Mouse (Mus musculus) urinary bladder, adult 18-20 months (tissue): ENCODE measurements around the gene Tuba1c.
"Not testable (repeated sequence)": the region's sequence is repeated elsewhere in the genome, so short reads cannot be mapped to it uniquely, and the experiment has no call there.

Experiments
- DNase-seq, 2 experiments: peaks; one replicate each; pipeline ENCODE4 v3.0.0; 2022; ENCODE audit warnings: low spot score in 2 of 2, mixed read lengths in 2 of 2

Tuba1c gene

DNA sequence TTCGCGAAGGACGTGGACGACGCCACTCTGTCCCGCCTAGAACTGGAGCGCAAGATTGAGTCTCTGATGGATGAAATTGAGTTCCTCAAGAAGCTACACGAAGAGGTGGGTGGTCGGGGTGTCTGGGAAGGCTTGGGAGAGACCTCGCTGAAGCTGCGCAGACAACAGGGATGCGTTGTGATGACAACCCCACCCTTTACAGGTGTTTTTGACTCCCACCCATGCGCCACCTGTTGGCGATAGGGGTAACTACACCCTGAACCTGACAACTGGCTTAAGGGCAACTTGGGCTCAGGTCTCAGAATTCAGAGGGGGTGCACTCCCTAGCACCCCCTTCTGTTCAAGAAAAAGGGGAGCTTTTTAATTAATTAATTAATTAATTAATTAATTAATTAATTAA lies 26.6 kb downstream of the Tuba1c start:
- no peak for DNase-seq

- DNase-seq, result no peak
Measured at GRCm38 (mm10) chr15:99065557-99066165, 36.0 kb downstream of the Tuba1c start.

- no peak for DNase-seq
Measured at GRCm38 (mm10) chr15:99071988-99072387, 42.3 kb downstream of the Tuba1c start.

DNA sequence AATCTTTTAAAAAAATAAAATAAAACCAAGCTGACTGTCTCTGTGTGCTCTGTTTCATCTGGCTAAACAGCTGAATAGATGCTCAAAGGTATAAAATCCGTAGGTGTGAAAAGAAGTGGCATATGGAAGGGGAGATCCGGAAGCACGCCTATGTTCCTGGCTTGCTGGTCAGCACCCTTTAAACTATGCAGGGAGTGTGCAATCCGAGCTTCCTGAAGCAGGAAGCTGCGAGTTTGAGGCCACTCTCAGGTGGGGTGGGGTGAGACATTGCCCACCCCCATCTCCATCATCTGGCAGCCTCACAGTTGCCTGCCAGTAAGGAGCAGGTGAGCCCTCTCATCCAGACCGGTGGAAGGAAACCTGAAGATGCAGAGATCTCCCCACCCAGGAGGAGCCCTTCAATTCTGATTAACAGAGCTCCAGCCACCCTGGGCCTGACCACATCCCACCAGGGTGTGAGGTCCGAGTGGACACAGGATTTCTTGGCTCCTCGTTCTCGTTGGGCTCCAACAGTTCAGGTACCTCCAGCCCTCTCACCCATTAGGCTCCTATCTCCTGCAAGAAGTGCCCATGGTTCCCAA lies 44.4 kb downstream of the Tuba1c start, which contains the start of gene Troap:
Troap (plus strand) TSS at position 557 of the 581 bp plus-strand sequence.
- no peak for DNase-seq

GRCm38 (mm10) chr15:99074600-99075333 lies 45.1 kb downstream of the Tuba1c start:
- DNase-seq, result peak; percentile 94 to 96

- DNase-seq, result not testable (repeated sequence)
Measured at GRCm38 (mm10) chr15:99076011-99076410, 46.3 kb downstream of the Tuba1c start.

- no peak for DNase-seq
Measured at GRCm38 (mm10) chr15:99078181-99078910, 48.7 kb downstream of the Tuba1c start.

GRCm38 (mm10) chr15:99079804-99080203 lies 50.1 kb downstream of the Tuba1c start:
- no peak for DNase-seq

DNA sequence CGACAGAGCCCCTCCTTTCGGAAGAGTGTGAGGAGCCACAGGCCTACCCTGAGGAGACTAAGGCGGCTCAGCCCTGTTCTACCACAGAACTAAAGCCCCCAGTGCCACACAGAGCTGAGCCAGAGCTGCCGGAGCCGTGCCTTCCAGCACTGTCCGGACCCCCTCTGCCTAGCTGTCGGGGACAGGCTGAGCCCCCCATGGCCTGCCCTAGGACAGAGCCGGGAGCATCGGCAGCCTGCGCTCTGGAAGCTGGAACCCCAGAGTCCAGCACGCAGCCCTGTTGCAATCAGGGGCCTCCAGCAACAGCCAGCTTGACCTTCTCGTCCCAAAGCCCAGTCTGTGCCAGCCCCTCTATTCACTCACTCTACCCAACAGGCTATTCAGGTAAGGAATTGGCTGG lies 52.6 kb downstream of the Tuba1c start:
- DNase-seq, result no peak

GRCm38 (mm10) chr15:99082840-99083239 lies 53.1 kb downstream of the Tuba1c start:
- DNase-seq, result no peak

DNA sequence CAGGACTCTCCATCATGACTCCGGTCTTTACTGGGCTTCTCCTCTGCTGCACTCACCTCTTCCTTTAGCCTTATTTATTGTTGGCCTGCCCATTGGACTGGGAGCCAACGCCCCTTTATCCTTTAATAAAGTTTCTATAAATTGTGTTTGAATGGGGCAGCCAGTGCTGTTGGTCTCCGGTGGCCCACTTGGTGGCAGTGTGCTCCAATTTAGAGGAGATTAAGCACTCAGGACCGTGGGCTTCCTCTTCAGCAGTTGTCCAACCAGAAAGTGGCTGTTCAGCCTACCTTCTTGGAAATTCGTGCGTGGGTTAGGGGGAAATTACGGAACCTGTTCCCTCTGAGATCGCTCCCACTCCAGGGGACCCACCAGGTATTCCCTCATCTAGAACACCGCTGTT lies 53.6 kb downstream of the Tuba1c start:
- DNase-seq, result peak in 1 of 2 experiments; percentile 29

DNA sequence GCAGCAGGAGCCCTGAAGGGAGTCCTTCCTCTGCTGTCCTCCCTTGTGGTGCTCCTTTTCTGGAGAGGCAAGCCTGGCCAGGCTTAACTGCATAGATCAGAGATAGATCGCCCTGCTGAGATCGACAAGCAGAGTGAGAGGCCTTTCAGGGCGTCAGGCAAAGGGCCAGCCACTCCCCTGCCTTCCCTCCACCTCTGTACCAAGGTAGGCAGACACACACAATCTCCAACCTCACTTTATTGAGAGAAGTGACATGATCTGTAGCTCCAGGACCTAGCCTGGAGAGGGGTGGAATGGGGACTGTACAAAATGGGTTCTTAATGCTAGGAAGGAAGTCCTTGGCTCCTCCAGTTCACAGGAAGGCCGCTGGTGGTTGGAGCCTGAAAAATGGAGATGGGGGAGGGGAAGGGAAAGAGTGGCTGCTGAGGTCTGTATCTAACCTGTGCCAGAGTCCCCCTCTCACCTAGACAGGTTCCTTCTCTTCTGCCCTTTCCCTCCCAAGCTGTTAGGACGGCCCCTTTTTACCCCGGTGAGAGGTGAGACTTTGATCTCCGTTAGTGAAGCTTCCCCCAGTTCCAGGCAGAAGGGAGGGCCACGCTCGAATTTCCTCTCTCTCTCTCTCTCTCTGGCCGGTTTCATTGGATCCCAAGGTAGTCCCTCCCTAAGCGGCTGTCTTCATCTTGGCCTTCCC lies 54.3 kb downstream of the Tuba1c start:
- DNase-seq, result no peak

DNA sequence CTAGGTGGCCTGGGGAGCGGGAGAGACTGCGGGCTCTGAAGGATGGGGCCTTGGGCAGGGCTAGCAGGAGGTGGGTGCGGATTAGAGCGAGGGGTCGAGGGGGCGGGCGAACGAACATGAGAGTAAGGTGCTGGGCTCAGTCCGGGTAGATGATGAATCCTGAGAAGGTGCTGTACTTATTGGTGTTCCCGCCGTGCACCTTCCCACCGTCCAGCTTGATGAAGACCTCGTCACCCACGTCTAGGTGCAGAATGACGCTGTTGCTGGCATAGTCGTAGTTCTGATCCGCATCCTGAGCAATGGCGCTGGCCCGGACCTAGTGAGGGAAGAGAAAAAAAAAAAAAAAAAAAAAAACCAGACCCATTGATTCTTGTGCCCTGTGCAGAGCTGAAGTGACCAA lies 54.9 kb downstream of the Tuba1c start:
- DNase-seq, result no peak

GRCm38 (mm10) chr15:99085997-99086396 lies 56.3 kb downstream of the Tuba1c start:
- DNase-seq, result no peak

DNA sequence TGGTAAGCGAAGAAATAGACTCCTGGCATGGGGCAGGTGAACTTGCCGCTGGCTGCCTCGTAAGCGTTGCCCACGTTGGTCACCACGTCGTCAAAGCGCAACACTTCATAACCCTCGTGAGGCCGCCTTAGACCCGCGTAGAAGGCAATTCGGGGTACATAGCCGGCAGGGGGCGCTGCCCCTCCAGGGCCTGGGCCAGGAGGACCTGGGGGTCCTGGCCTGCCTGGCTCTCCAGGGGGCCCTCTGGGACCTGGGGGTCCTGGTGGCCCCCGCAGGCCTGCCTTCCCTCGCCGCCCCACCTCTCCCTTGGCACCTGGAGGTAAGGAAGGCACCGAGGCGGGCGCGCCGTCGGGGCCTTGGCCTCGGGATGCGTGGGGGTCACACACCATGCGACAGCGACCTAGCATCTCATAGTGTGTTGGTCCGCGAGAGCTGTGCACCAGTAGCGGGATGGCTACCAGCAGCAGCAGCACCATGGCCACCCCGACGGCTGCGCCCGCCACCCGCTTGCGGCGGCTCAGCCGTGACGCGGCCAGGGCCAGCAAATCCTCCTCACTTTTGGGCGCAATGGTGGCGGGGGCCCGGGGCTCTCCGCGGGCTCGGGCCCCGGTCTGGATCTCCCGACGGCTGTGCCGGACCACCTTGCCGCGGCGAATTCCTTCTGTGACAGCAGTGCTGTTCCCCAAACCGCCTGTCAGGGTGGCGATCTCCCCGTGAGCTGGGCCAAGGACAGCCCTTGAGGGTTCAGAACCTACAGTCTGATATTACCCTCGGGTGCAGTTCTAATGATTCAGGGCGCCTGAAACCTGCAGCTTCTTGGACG lies 57.8 kb downstream of the Tuba1c start, which contains the start of gene C1ql4:
C1ql4 (minus strand) TSS at position 565 of the 823 bp plus-strand sequence.
- no peak for DNase-seq
